Mouse (Mus musculus): ENCODE measurements around the gene Mogs.

The Mogs gene

DNA sequence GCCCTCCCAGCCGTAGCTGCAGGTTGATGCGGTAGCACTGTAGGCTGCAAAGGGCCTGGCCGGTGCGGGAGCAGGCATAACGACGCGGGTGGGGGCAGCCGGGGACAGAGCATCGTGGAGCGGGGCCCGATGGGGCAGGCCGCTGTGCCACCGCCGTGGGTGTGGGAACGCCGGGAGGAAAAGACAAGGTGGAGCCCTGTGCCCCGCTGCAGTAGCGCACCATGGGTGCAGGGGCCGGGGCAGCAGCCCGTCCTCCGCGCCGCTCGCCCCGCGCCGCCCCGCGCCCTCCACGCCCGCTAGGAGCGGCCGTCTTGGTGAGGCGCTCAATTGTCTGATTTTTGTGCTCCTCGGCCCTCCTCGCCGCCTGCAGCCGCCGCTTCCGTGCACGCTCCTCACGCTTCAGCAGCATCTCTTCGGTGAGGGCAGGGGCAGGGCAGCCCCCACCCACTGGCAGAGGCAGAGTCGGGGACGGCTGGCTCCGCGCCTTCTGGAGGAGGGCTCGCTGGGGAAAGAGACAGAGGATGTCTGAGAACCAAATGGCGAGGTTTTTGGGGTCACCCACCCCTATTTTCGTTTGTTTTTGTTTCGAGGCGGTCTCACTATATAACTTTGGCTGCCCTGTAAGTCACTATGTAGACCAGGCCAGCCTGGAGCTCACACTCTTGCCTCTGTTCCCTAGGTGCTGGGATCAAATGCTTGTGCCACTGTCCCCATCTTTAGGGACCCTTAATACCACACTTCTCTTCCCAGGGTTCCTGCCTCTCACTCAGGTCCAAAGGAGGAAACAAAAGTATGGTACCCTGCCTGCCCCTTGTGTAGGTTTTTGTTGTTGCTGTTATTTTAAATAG lies 6.8 kb downstream of the Mogs start:
- no peak for DNase-seq (ENCODE audit: low spot score)

DNA sequence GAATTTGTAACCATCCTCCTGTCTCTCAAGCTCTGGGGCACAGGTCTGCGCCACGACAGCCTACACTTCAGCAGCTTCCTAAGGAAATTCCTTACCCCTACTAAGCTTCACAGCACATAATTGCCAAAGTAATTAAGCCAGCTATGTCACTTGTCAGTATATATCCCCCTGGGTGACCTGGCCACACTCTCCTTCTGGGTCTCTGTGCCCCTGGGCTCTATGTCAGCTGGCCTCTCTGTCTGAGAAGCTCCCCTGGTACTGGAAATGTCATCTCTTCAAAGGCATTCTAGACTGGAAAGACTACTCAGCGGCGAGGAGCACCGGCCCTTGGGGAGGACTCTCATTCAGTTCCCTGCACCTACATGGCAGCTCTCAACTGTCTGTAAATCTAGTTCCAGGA lies 7.7 kb downstream of the Mogs start:
- DNase-seq (ENCODE audit: low spot score): no peak

DNA sequence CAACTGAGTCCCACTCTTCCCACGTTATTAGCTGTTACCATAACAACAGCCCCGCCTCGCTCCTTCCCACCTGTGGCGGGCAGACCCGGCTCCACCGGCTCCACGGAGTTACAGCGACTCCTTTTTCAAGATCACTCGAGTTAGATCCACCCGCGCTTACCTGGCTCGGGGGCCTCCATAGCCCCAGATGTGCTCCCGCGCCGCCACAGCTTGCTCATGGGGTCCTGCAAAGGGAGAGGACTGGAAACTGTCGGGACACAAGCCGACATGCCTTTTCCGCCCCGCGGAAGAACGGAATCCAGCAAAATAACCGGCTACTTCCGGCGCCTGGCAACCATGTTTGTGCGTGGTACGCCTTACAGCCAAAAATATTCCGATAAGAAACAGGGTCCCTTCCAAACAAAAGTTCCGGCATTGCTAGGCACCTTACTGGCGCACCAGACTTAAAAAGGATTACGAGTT lies 9.6 kb downstream of the Mogs start:
- peak; percentile 57 for DNase-seq (ENCODE audit: low spot score)

DNA sequence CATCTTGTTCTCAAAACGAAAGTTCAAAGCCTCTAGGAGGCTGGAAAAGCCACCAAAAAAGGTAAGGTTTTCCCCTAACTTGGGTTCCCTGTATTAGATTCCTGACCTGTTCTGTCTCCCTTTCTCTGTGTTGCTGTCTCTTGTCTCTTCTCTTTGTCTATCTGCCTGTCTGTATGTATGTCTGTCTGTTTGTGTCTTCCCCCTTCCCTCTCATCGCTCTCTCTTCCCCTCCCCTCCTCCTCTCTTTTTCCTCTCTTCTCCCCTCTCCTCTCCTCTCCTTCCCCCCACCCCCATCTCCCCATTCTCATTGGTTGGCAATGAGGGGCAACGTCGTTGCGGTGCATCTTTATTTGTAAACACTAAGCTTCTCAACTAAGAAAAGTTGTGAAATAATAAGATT lies 10.0 kb downstream of the Mogs start, which contains the start of gene Ino80b:
Ino80b (minus strand) TSS at position 101 of the 400 bp plus-strand sequence.
- DNase-seq (ENCODE audit: low spot score): no peak

DNA sequence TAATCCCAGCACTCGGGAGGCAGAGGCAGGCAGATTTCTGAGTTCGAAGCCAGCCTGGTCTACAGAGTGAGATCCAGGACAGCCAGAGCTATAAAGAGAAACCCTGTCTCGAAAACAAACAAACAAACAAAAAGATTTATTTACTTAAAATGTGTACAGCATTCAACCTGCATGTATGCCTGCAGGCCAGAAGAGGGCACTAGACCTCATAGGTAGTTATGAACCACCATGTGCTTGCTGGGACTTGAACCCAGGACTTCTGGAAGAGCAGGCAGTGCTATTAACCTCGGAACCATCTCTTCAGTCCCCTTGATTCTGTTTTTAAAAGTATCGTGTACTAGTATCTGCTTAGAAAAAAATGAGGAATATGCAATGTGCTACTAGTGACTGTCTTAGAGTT lies 12.1 kb downstream of the Mogs start:
- DNase-seq (ENCODE audit: low spot score): no peak

DNA sequence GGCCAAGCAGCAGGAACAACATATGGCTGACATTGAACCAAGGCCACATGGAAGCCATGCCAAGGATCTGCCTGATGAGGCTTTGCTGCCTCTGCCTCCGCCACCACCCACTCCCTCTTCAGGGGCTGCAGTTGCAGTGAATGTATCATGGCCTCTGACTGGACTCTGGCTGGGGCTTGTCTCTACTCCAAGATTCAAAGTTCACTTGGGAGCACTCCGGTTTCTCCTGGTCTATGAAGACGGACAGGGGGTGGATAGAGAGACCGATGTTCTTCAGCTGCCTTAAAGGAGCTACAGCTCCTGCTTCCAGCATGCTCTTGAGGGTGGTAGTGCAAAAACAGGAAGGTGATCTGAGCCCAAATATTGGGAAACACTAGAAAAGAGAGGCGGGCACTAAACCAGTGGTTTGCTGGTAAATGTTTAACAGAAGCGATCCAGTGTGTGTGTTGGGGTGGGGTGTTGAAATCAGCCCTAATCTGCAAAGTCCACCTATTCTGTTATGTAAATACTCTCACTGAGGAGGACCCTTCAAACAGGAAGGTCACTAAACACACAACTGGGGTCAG lies 16.3 kb downstream of the Mogs start:
- no peak for DNase-seq (ENCODE audit: low spot score)

DNA sequence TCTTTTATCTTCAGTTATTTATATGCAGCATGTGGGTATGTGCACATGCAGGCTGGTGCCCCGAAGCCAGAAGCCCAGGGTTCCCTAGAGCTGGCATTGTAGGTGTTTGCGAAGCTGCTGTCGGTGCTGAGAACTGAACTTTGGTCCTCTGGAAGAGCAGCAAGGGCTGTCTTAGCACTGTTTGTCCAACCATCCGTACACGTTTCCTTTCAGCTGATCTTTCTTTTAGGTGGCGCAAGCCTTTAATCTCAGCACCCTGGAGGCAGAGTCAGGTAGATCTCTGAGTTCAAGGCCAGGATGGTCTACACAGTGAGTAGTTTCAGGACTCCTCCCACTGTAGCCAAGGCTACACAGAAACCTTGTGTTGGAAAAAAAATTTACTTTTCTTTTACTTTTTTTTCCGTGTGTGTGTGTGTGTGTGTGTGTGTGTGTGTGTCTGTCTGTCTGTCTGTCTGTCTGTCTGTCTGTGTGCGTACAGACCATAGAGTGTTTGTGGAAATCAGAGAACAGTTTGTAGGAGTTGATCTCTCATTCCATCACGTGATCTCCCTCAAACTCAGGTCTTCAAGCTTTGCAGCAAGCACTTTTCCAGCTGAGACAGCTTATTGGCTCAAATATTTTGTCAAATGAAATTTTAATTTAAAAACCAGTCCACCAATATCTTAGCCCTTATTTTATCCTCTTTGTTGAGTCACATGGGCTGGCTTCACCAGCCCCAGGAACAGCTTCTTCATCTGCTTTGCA lies 17.1 kb downstream of the Mogs start:
- no peak for DNase-seq (ENCODE audit: low spot score)

DNA sequence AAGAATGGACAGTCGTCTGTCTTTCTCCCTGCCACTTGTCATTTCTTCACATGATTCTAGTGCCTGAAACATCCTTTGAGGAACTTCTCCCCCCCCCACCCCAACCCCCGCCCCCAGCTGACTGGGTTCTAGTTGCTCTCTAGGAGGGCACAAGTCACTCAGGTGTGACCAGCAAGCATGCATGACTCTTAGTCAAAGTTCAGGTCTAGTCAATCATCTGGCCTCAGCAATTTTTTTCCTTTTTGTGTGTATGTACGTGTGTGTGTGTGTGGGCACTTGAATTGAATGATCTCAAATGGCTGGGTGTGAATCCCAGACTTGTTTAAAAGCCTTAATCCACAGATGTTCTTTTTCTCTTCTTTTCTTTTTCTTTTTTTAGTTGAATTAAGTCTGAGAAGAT lies 18.9 kb downstream of the Mogs start:
- no peak for DNase-seq (ENCODE audit: low spot score)

DNA sequence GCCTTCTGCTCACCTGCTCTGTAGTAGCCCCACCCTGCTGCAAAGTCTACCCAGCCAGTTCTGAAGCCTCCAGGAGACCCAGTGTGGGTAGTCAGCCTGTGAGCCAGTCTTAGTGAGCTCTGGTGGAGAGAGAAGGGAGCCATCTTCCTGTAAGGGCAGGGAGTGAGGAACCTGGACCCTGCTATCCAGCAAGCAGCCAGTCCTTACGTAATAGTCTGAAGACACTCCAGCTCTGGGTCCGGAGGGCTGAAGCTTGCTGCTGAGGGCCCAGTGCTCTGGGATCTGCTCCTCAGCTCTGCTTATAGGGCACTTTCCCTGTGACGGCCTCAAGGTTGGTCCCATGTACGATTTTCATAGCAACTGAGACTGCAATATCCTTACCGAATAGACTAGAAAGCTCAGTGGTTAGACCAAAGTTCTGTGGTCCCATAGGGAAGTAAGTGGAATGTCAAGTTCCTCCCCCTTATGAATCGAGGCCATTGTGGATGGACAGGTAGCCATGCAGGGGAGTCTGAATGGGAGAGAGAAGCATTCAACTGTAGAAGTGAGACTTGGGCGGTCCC lies 19.7 kb downstream of the Mogs start, which contains the start of gene Rtkn:
Rtkn (plus strand) TSS at position 513 of the 563 bp plus-strand sequence.
- DNase-seq (ENCODE audit: low spot score): no peak

DNA sequence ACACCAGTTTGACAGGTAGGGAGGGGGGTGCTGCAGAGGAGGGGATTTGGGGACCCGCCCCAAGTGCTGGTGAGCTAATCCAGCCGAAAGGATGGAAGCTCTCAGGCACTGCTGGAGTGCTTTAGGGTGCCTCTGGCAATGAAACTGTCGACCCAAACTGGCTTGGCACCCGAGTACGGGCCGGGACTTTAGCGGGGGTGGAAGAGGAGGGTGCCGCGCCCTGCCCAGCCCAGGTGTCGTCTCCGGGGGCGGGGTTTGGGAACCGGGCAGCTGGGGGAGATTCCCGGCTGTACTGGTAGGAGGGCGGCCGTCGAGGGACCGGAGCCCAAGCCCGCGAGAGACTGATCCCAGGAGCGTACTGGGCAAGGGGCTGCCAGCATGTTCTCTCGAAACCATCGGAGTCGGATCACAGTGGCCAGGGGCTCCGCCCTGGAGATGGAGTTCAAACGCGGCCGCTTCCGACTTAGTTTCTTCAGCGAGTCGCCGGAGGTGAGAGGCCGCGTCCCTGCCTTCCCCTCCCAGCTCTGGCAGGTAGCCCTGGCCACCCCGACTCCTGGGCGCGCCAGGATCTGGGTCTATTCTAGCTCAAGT lies 20.4 kb downstream of the Mogs start:
- no peak for DNase-seq (ENCODE audit: low spot score)

DNA sequence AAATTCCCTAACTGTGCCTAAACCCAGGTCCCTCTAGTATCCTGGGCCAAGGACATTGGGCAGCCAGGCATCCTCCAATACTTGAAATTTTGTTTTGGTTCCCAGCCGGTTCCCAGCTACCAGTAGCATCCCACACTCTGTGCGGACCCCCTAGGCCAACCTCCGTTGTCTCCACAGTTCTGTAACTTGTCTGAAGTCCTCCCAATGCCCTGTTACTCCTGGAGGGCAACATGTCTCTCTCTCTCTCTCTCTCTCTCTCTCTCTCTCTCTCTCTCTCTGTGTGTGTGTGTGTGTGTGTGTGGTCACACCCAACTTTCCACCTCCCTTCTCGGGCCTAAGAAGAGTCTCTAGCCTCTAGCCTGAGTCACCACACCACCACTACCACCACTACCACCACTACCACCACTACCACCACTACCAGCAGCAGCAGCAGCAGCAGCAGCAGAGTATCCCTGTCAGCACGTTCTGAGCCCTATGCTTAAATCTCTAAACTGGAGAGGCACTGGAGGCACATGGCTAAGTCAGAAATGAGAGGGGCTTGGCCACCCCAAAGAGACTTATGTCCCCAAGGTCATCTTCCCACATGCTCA lies 21.1 kb downstream of the Mogs start:
- no peak for DNase-seq (ENCODE audit: low spot score)

DNA sequence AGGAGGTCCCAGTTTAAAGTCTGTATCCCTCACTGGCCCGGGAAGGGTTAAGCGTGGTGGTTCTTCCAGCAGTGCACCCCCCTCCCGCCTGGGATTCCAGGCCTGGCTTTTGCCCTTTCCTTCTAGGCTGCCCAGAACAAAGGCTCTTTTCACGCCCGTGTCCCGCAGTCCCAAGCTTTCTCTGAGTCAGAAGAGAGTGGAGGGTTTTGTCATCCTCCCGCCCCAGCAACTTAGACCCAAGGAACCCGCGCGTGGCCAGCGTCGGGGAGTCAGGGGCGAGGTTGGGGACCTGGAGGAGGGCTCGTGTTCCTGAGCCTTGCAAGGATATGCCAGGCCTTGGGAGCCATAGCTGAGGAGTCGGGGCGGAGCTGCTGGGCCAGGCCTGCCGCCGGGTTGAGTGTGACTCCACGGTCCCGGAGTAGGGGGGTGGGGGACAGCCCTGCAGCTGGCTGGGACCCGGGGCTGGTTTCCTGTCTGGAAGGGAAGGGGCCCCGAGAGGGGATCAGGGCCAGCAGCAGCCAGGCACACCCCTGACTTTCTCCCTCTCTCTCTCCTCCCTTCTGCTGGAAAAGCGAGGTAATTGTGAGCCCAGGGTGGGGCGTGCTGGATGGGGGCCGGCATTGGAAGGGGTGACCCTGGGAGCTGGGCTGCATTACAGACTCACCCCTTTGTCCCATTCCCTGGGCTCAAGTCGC lies 21.7 kb downstream of the Mogs start:
- DNase-seq (ENCODE audit: low spot score): no peak

DNA sequence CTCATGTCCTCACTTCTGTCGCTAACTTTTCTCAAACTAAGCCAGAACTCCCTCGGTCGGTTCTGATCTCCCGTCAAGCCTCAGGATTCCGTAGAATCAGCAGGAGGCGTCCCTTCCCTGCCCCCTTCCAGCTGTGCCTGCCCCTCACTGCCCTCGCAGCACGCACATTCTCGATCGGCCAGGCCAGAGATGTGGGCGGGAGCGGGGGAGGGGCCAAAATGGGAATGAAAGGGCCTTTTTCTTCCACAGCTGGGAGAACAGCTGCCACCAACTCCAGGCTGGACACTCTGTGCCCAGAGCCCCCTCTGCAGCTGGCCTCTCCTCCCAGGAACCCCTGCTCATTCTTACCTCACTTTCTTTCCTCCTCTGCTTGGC lies 22.3 kb downstream of the Mogs start:
- DNase-seq (ENCODE audit: low spot score): peak; percentile 51

DNA sequence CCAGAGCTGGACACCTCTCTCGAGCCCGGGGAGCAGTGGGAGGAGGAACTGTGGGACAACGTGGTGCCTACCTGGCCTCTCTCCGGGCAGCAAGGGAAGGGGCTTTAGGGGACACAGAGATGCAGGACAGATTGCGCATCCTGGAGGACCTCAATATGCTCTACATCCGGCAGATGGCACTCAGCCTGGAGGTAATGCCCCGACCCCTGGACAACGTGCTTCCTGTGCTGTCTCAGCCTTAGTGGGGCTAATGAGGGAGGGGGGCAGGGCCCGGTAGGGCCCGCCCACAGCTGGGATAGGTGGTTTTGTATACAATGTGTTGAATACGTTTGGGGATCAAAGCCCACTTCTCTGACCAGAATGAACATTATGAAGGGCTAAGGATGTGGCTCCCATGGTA lies 22.8 kb downstream of the Mogs start:
- DNase-seq (ENCODE audit: low spot score): no peak

DNA sequence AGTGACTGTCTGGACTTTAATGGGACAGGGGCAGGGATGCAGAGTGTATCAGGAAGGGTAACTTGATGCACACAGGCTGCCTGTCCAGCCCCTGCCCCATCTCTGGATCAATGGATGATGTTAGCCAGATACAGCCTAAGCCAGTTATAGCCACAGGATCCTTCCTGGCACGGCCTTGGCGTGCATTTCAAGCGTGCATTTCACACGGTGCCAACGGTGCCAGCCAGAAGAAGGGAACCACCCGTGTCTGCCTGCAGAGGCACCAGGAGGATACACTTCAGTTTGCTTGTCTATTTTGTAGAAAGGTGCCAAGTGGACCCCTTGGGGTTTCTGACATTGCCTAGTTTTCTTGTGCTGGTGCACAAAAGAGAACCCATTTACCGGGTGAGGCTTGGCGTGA lies 24.7 kb downstream of the Mogs start:
- no peak for DNase-seq (ENCODE audit: low spot score)

DNA sequence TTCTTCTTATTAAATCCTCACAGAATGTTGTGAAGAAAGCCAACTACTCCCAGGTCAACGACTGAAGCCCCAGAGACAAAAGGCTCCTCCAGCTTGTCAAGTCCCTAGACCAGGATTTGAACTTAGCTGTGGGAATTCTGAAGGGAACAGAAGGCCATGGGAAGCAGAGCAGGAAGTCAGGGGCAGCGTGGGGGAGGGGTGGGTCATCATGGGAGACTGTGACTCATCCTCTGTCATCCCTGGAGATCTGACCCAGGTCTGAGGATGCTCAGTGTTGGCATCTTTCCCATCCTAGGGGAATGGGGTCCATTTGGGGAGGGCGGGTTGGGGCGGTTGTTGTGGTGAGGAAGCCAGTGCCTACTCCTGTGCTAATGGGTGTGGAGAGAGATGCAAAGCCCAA lies 26.3 kb downstream of the Mogs start:
- no peak for DNase-seq (ENCODE audit: low spot score)

DNA sequence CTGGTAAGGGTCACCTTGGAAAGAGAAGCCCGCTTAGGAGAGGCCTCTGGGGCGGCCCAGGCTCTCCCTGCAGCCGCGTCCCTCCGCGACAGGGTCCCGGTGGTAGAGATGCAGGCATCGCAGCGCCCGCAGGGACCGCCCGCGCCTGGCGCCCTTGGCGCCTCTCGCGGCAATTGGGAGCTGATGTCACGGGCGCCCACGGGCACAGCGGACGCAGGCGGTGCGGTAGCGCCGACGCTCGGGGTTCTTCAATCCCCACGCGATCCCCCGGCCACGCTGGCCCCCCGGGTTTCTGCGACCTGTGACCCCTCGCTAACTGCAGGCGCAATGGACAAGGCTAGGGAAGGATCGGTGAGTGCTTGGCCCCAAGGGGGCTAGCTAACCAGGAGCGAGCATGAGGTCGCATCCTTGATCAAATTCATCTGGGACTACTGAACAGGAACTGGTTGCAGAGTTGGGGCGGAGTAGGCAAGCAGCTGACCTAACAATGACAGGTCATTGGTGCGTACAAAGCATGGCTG lies 27.0 kb downstream of the Mogs start:
- DNase-seq (ENCODE audit: low spot score): no peak

DNA sequence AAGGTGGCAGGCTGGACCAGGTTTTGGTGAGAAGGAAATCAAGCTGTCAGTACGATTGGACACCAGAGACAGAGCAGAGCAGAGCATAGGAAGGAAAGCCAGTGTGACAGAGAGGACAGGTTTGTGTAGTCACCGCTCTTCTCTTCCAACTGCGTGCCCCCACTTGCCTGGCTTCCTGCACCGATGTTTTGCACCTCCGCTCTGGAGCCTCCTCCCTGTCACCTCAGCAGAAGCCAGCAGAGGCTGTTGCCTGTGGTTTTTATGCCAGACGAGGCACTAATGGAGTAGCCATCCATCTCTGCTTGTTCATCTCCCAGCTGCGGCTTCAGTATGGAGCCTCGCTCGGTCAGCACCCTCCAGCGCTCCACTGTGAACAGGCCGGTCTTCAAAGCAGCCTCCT lies 27.6 kb downstream of the Mogs start:
- no peak for DNase-seq (ENCODE audit: low spot score)

DNA sequence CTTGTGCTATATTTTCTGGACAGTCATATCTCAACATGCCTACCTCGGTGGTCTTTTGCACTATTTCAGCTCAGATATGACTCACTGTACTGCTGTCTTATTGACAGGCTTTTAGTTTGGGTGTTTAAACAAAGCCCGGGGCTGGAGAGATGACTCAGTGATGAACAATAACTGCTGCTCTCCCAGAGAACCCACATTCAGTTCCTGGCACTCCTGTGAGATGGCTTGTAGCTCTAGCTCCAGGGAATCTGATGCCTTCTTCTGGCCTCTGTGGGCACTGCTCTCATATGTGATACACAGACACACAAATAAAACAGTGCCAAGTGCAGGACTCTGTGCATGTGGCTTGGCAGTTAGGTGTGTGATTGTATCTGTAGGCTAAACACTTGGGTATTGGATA lies 29.9 kb downstream of the Mogs start:
- DNase-seq (ENCODE audit: low spot score): no peak

DNA sequence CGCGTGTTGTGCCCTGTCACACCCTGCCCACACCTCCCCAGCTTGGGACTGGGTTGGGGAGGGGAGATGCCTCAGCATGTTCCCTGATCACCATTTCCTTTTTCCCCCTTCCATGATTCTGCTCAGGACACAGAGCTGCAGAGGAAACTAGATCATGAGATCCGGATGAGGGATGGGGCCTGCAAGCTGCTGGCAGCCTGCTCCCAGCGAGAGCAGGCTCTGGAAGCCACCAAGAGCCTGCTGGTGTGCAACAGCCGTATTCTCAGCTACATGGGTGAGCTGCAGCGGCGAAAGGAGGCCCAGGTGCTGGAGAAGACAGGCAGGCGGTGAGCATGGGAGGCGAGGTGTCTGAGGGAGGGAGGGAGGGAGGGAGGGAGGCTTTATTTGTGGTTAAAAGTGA lies 30.5 kb downstream of the Mogs start:
- DNase-seq (ENCODE audit: low spot score): no peak

DNA sequence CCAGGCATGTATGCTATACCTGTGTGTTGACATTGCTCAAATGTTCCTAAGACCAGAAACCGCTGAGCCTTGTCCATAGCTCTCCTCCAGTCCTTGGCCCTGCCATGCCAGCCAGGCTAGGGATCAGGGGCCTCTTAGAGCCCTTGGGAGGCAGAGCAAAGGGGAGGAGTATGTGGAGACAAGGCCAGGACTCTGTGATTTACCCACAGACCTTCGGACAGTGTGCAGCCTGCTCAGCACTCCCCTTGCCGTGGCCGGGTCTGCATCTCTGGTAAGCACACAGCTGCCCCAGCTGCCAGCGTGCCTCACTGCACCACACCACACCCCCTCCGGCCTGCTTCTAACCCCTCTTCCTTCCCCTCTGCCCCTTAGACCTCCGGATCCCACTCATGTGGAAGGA lies 32.0 kb downstream of the Mogs start:
- no peak for DNase-seq (ENCODE audit: low spot score)
